Mouse (Mus musculus): ENCODE results near the gene Gm13275.
"Not testable (repeated sequence)": the region's sequence is repeated elsewhere in the genome, so short reads cannot be mapped to it uniquely, and the experiment has no call there.

The Gm13275 gene

GRCm38 (mm10) chr4:88793936-88794675 is at the start of gene Gm13275:
Gene Gm13275 (plus strand): TSS chr4:88794487.
- POLR2A ChIA-PET, CTCF ChIA-PET: not testable (repeated sequence)

GRCm38 (mm10) chr4:88749926-88750325 is 44.4 kb upstream of the Gm13275 start:
- ChIA-PET POLR2A (no interaction called here), CTCF (no interaction called here)

- CTCF ChIA-PET: interaction anchor here in 1 of 4 experiments (0.9 kb wide), 1 partner anchor 11 kb away, joined by 4 read pairs; no protein-coding TSS in a partner anchor
These were observed 39.4 kb upstream of the Gm13275 start, which contains the start of gene Gm13271 for GRCm38 (mm10) chr4:88754818-88755340. Gene Gm13271 (plus strand): TSS chr4:88754868.

DNA sequence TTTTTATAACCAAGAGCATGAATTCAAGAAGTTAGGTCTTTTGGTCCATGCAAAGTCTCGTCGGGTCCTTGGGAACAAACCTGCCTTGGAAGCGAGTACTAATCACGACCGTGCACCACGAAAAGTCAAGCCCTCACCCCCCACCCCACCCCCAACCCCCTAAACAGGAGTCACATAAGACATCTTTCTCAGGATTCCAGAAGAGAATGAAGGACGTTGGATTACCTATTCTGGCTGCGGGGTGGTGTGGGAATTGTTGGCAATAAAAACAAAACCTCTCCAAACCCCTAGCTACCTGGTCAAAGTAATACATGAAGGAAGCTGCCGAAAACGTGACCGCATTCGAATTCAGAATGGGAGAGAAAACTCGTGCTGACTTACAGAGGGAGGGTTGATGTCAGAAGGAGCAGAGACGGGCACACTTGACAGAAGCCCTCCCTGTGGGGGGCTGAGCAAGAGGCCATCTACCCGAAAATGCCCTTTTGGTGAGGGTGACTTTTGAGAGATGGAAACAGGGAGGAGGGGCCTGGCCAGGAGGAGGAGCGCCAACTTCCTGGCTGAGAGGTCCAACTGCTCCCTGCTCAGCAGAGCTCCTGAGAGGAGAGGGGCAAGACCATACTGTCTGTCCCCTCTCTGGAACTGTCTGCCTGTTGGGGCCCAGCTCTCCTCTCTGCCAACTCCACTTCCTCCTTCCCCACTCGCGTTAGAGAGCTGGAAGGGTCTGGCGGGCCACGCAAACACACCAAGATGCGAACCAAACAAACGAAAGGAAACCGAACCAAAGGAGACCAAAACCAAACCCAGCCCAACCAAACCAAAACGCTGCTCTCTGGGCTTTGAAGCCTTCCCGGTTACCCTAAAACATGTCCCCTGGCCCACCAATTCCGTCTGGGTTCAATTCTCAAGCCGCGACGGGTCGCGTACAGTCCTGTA is 37.4 kb upstream of the Gm13275 start:
- POLR2A ChIA-PET: interaction anchor here in 2 of 4 experiments (0.7 kb wide), 2 partner anchors 375 to 388 kb away, joined by 3 to 5 read pairs; no protein-coding TSS in a partner anchor
- CTCF ChIA-PET: interaction anchor here in 2 of 4 experiments (0.6 to 1.4 kb wide), 6 partner anchors 22 to 550 kb away, joined by 3 to 5 read pairs (median 3); no protein-coding TSS in a partner anchor

More at GRCm38 (mm10) chr4:88754818-88755340, 39.4 kb upstream of the Gm13275 start, which contains the start of gene Gm13271:
- POLR2A ChIA-PET: interaction anchor here in 1 of 4 experiments (1.1 to 1.2 kb wide), 2 partner anchors 10 to 183 kb away, joined by 3 read pairs; no protein-coding TSS in a partner anchor

DNA sequence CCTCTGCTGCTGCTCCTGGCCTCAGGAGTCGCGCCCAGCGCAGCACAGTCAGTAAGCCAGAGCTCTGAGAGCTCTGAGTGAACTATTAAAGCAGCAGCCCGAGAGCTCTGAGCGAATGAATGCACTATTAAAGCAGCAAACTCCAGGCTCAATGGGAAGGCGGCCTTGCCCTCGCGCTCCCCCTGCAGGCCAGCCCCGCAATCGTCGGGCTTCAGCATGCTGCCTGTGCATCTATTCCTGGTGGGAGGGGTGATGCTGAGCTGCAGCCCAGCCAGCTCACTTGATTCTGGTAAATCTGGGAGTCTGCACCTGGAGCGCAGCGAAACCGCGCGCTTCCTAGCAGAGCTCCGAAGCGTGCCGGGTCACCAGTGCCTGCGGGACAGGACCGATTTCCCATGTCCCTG is 36.7 kb upstream of the Gm13275 start:
- POLR2A ChIA-PET: not testable (repeated sequence)
- CTCF ChIA-PET: interaction anchor here in 2 of 4 experiments (0.6 to 1.4 kb wide), 7 partner anchors 23 to 549 kb away, joined by 3 to 5 read pairs (median 3); no protein-coding TSS in a partner anchor

DNA sequence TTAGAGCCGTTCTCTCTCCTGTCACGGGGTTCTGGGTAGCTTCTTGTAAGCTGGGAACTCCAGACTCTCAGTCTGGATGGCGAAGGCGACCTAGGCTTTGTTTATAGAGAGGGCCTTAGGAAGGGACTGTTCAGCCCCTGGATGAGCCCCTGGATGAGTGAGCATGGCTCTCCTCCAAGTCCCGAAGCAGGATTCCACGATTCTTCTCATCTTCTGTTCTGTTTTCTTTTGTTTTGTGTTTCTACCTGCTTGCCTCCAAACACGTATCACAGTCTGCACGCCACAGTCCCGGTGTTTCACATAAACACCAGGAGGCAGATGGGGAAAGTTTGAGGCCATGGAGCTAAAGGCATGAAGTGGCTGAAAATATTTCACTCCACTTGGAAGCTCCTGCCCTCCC is 35.5 kb upstream of the Gm13275 start:
- POLR2A ChIA-PET, CTCF ChIA-PET: not testable (repeated sequence)

- CTCF ChIA-PET: not testable (repeated sequence)
- POLR2A ChIA-PET: interaction anchor here in 1 of 4 experiments (0.6 kb wide), 1 partner anchor 36 kb away, joined by 3 read pairs; no protein-coding TSS in a partner anchor
These were observed 34.5 kb upstream of the Gm13275 start, which contains the start of gene Gm13283 for GRCm38 (mm10) chr4:88759610-88760268. Gene Gm13283 (plus strand): TSS chr4:88760119.

DNA sequence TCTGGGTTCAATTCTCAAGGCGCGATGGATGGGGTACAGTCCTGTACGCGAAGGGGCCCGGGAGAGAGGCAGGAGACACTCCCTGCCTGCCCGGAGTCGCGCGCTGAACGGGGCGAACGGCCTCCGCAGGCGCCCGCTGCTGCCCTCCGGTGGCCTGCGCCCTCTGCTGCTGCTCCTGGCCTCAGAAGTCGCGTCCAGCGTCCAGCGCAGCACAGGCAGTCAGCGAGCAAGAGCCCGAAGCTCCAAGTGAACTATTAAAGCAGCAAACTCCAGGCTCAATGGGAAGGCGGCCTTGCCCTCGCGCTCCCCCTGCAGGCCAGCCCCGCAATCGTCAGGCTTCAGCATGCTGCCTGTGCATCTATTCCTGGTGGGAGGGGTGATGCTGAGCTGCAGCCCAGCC is 33.9 kb upstream of the Gm13275 start:
- POLR2A ChIA-PET, CTCF ChIA-PET: not testable (repeated sequence)

DNA sequence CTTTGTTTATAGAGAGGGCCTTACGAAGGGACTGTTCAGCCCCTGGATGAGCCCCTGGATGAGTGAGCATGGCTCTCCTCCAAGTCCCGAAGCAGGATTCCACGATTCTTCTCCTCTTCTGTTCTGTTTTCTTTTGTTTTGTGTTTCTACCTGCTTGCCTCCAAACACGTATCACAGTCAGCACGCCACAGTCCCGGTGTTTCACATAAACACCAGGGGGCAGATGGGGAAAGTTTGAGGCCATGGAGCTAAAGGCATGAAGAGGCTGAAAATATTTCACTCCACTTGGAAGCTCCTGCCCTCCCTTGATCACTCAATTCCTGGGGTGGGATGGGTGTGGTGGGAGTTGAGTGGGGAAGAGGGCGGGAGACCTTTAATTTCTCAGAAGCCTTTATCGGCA is 32.5 kb upstream of the Gm13275 start:
- POLR2A ChIA-PET: not testable (repeated sequence)
- CTCF ChIA-PET: interaction anchor here in 1 of 4 experiments (1.1 kb wide), 1 partner anchor 23 kb away, joined by 3 read pairs; no protein-coding TSS in a partner anchor

DNA sequence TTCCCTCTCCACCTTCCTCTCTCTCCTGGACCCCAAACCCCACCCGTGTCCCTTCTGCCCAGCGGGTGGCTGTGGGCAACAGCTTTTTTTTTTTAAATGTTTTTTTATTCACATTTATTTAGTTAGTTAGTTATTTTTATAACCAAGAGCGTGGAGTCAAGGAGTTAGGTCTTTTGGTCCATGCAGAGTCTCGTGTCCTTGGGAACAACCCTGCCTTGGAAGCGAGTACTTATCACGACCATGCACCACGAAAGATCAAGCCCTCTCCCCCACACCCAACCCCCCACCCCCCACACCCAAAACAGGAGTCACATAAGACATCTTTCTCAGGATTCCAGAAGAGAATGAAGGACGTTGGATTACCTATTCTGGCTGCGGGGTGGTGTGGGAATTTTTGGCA is 31.9 kb upstream of the Gm13275 start:
- CTCF ChIA-PET: interaction anchor here in 1 of 4 experiments (0.7 to 1.1 kb wide), 2 partner anchors 11 to 24 kb away, joined by 3 to 4 read pairs; no protein-coding TSS in a partner anchor
- POLR2A ChIA-PET: not testable (repeated sequence)

GRCm38 (mm10) chr4:88763384-88764018 is 30.8 kb upstream of the Gm13275 start:
- POLR2A ChIA-PET: not testable (repeated sequence)
- CTCF ChIA-PET: interaction anchor here in 1 of 4 experiments (1.2 kb wide), 1 partner anchor 67 kb away, joined by 3 read pairs; no protein-coding TSS in a partner anchor

DNA sequence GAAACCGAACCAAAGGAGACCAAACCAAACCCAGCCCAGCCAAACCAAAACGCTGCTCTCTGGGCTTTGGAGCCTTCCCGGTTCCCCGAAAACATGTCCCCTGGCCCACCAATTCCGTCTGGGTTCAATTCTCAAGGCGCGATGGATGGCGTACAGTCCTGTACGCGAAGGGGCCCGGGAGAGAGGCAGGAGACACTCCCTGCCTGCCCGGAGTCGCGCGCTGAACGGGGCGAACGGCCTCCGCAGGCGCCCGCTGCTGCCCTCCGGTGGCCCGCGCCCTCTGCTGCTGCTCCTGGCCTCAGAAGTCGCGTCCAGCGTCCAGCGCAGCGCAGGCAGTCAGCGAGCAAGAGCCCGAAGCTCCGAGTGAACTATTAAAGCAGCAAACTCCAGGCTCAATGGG is 20.8 kb upstream of the Gm13275 start, which contains the start of gene Gm13290:
Gene Gm13290 (plus strand): TSS at position 301 of the 400 bp plus-strand sequence.
- CTCF ChIA-PET, POLR2A ChIA-PET: not testable (repeated sequence)

GRCm38 (mm10) chr4:88776622-88777021 is 17.7 kb upstream of the Gm13275 start, which contains the start of gene Gm13289:
Gene Gm13289 (plus strand): TSS chr4:88776922.
- POLR2A ChIA-PET, CTCF ChIA-PET: not testable (repeated sequence)

- CTCF ChIA-PET, POLR2A ChIA-PET: not testable (repeated sequence)
These were observed 14.7 kb upstream of the Gm13275 start, which contains the start of gene Gm13272 for GRCm38 (mm10) chr4:88779550-88779949. Gene Gm13272 (plus strand): TSS chr4:88779850.

DNA sequence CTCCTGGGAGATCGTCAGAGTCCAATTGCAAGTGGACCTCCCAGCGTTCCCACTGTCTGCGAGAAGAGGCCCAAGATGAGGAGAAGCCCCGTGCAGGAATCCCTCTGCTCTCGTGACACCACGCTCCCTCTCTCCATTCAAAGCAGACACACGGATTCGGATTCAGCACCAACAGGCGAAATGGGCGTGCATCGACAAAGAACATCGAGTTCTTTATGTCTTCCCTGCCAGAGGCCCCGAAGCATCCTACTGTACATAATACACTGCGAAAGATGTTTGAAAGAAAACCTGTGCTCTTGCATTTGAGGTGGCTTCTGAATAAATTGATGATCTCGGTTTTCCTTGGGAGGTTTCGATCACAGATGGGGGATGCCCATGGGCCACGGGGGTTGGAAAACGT is 14.0 kb upstream of the Gm13275 start:
- POLR2A ChIA-PET, CTCF ChIA-PET: not testable (repeated sequence)

DNA sequence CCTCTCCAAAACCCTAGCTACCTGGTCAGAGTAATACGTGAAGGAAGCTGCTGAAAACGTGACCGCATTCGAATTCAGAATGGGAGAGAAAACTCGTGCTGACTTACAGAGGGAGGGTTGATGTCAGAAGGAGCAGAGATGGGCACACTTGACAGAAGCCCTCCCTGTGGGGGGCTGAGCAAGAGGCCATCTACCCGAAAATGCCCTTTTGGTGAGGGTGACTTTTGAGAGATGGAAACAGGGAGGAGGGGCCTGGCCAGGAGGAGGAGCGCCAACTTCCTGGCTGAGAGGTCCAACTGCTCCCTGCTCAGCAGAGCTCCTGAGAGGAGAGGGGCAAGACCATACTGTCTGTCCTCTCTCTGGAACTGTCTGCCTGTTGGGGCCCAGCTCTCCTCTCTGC is 12.5 kb upstream of the Gm13275 start, which contains the start of gene Ifnz:
Gene Ifnz (plus strand): TSS at position 301 of the 400 bp plus-strand sequence.
- CTCF ChIA-PET, POLR2A ChIA-PET: not testable (repeated sequence)

GRCm38 (mm10) chr4:88782335-88782734 is 12.0 kb upstream of the Gm13275 start:
- CTCF ChIA-PET, POLR2A ChIA-PET: not testable (repeated sequence)

GRCm38 (mm10) chr4:88785409-88785808 is 8.9 kb upstream of the Gm13275 start, which contains the start of gene Gm13276:
Gene Gm13276 (plus strand): TSS chr4:88785709.
- POLR2A ChIA-PET, CTCF ChIA-PET: not testable (repeated sequence)
